Mouse (Mus musculus) MEL (cell line): Measurements from ENCODE around the gene Ell. TPM values are rescaled to one million over a fixed set of nuclear protein-coding genes. Genes with fewer than 3 reads are reported as not detected.

Source experiments
- DNase-seq: peaks from one replicate; pipeline ENCODE4 v3.0.0; 2011; ENCODE audit warnings: low read depth, low spot score
- H3K27ac ChIP-seq: 2 replicates; pipeline ENCODE4 v1.5.1; 2012; ENCODE audit warnings: low read depth, mild to moderate bottlenecking, control low read depth, low read length, moderate library complexity; ENCODE audit not compliant: control insufficient read depth
- H3K27me3 ChIP-seq, 2 experiments: fragments of 150-350 bp in 1 of 2; sonication (generic) in 1 of 2; 2 replicates each; pipeline ENCODE4 v1.6.1; 2012; ENCODE audit warnings: low read length in 2 of 2, mild to moderate bottlenecking in 2 of 2, improper control_type of control experiment in 1 of 2, moderate library complexity in 1 of 2; ENCODE audit not compliant: insufficient read depth in 2 of 2, control insufficient read depth in 1 of 2
- H3K36me3 ChIP-seq, 2 experiments: 2 replicates each; pipeline ENCODE4 v1.6.1; 2012 to 2014; ENCODE audit warnings: low read length in 2 of 2, improper control_type of control experiment in 1 of 2, inconsistent platforms in 1 of 2, mild to moderate bottlenecking in 1 of 2; ENCODE audit not compliant: insufficient read depth in 2 of 2, control insufficient read depth in 1 of 2
- H3K4me1 ChIP-seq, 2 experiments: fragments of 150-350 bp in 1 of 2; sonication (generic) in 1 of 2; 2 replicates each; pipeline ENCODE4 v1.6.1; 2012; ENCODE audit warnings: low read length in 2 of 2, improper control_type of control experiment in 1 of 2, mild to moderate bottlenecking in 1 of 2; ENCODE audit not compliant: insufficient read depth in 2 of 2, control insufficient read depth in 1 of 2
- H3K4me3 ChIP-seq, 2 experiments: fragments of 150-350 bp in 1 of 2; sonication (generic) in 1 of 2; 2 replicates each; pipeline ENCODE4 v1.5.1; 2012; ENCODE audit warnings: low read depth in 2 of 2, low read length in 2 of 2, mild to moderate bottlenecking in 2 of 2, moderate library complexity in 2 of 2, control low read depth in 1 of 2, improper control_type of control experiment in 1 of 2; ENCODE audit not compliant: control insufficient read depth in 1 of 2, insufficient read depth in 1 of 2
- H3K79me2 ChIP-seq: 2 replicates; pipeline ENCODE4 v1.6.1; 2012; ENCODE audit warnings: mild to moderate bottlenecking, low read length, moderate library complexity; ENCODE audit not compliant: control insufficient read depth, poor library complexity, insufficient read depth
- H3K9ac ChIP-seq: 2 replicates; pipeline ENCODE4 v1.6.1; 2012; ENCODE audit warnings: low read depth, mild to moderate bottlenecking, control low read depth, low read length, moderate library complexity; ENCODE audit not compliant: control insufficient read depth, poor library complexity, severe bottlenecking
- H3K9me3 ChIP-seq: fragments of 150-350 bp; sonication (generic); replicated peaks from 2 replicates; pipeline ENCODE4 v1.6.1; 2012; ENCODE audit warnings: mild to moderate bottlenecking, low read length, improper control_type of control experiment, moderate library complexity; ENCODE audit not compliant: insufficient read depth
- CHD1 ChIP-seq: IDR thresholded peaks from 2 replicates; pipeline ENCODE4 v1.6.1; 2012; ENCODE audit warnings: low read depth, mild to moderate bottlenecking, inconsistent platforms, low read length, improper control_type of control experiment
- ELF1 ChIP-seq: IDR thresholded peaks from 2 replicates; pipeline ENCODE4 v1.6.1; 2014; ENCODE audit warnings: low read depth, mild to moderate bottlenecking, inconsistent platforms, low read length, improper control_type of control experiment, moderate library complexity
- MXI1 ChIP-seq: IDR thresholded peaks from 2 replicates; pipeline ENCODE4 v1.6.1; 2011; ENCODE audit warnings: mild to moderate bottlenecking, low read depth, low read length, improper control_type of control experiment
- MYC ChIP-seq: IDR thresholded peaks from 2 replicates; pipeline ENCODE4 v1.6.1; 2011; ENCODE audit warnings: low read depth, mild to moderate bottlenecking, low read length, improper control_type of control experiment, moderate library complexity
- NRF1 ChIP-seq: IDR thresholded peaks from 2 replicates; pipeline ENCODE4 v1.6.1; 2014; ENCODE audit warnings: low read depth, mild to moderate bottlenecking, inconsistent platforms, low read length, improper control_type of control experiment, moderate library complexity; ENCODE audit not compliant: poor library complexity, insufficient read depth, severe bottlenecking
- POLR2AphosphoS2 ChIP-seq: IDR thresholded peaks from 2 replicates; pipeline ENCODE4 v1.6.1; 2011; ENCODE audit warnings: low read length, improper control_type of control experiment
- RAD21 ChIP-seq: IDR thresholded peaks from 2 replicates; pipeline ENCODE4 v1.6.1; 2011; ENCODE audit warnings: mild to moderate bottlenecking, low read depth, low read length, improper control_type of control experiment
- TBP ChIP-seq: IDR thresholded peaks from 2 replicates; pipeline ENCODE4 v1.8.0; 2011; ENCODE audit warnings: low read depth, low read length, improper control_type of control experiment
- ZMIZ1 ChIP-seq: IDR thresholded peaks from 2 replicates; pipeline ENCODE4 v1.6.1; 2012; ENCODE audit warnings: low read depth, mild to moderate bottlenecking, inconsistent platforms, low read length, improper control_type of control experiment, moderate library complexity
- polyA plus RNA-seq, 2 experiments: library from polyadenylated mRNA; stranded (reverse) in 1 of 2; unstranded in 1 of 2; fragments of >175 nt in 1 of 2; fragments of >200 nt in 1 of 2; gene quantifications; 2 replicates each; pipeline versions ENCODE4 v1.2.1 to v1.2.4; 2012; ENCODE audit warnings: low replicate concordance in 2 of 2, low read depth in 1 of 2; ENCODE audit not compliant: insufficient read length in 2 of 2, insufficient read depth in 1 of 2, missing spikeins in 1 of 2
- total RNA-seq: library from RNA; depleted of rRNA; stranded (reverse); fragments of 300-350 nt; gene quantifications from 2 replicates; pipeline ENCODE4 v1.2.3, GENCODE M21; 2012

Gene Ell
- total and polyA plus RNA-seq, 3 experiments: 12.4 to 25.9 TPM; not detected in 1

- TF ChIP-seq NRF1: peak; percentile 48; the same call in 1 of the 2 replicates
Observed at GRCm38 (mm10) chr8:70527512-70528181, 11.6 kb upstream of the Ell start, which contains the start of the genes Fkbp8 and Kxd1 (continued).

GRCm38 (mm10) chr8:70528182-70528797 is 11.0 kb upstream of the Ell start:
- DNase-seq: peak; percentile 67
- Histone ChIP-seq H3K9me3 (no peaks in the 10 kb centered on the region), H3K36me3 (peaks cover 0 to 30% of the 10 kb centered on the region in 2 experiments; a peak in 2 of 4 replicates), H3K27me3 (no peaks in the 10 kb centered on the region), H3K4me3 (peak overlapping the region; percentile 70 to 98), H3K4me1 (peaks cover 0 to 28% of the 10 kb centered on the region in 2 experiments; a peak in 3 of 4 replicates), H3K9ac (peak overlapping the region; percentile 96), H3K27ac (peak overlapping the region; percentile 81), H3K79me2 (peaks cover 29% of the 10 kb centered on the region)
- TF ChIP-seq TBP (peak; percentile 78), MXI1 (peak; percentile 67; the same call in 1 of the 2 replicates), CHD1 (0 out of 2 replicates have a peak, but pooled peaks have one; percentile 42), MYC (0 out of 2 replicates have a peak, but pooled peaks have one; percentile 18), RAD21 (no peak), ZMIZ1 (no peak)

- peaks cover 0 to 23% of the 10 kb centered on the region in 2 experiments; a peak in 3 of 4 replicates for H3K4me1 ChIP-seq
- peak; percentile 40 for DNase-seq
- no peaks in the 10 kb centered on the region for H3K27me3 ChIP-seq
- H3K9me3 ChIP-seq: no peaks in the 10 kb centered on the region
- peak overlapping the region in 1 of 2 experiments; percentile 7; a peak in 1 of 4 replicates for H3K4me3 ChIP-seq
- H3K36me3 ChIP-seq: peaks cover 0 to 23% of the 10 kb centered on the region in 2 experiments; a peak in 2 of 4 replicates
- 0 out of 2 replicates have a peak, but pooled peaks have one; percentile 15 for TF ChIP-seq POLR2AphosphoS2
- TF ChIP-seq ELF1: no peak
- TF ChIP-seq, all 39 proteins: peak for 1
- Histone ChIP-seq H3K27ac (peak overlapping the region; percentile 81), H3K79me2 (peaks cover 29% of the 10 kb centered on the region), H3K9ac (peak overlapping the region; percentile 96)
Observed at GRCm38 (mm10) chr8:70529299-70529698, 10.0 kb upstream of the Ell start.
